ENCODE assay signal across 23 mouse cellular contexts in genomic region chr9:87626432-87626831, GRCm38 (mm10).
A peak's percentile ranks its signal among the peaks of the same experiment; 100 is the strongest.
DNase-seq lines count a peak whose midpoint lies in the region; ATAC-seq and TF ChIP-seq lines count a peak whose summit lies in the region.
"Had no signal": no experiment of that assay in that cellular context is flagged by ENCODE, and none has a peak within 500 bp of the region (broad histone marks: within the 10 kb centered on the region; RNA-seq: fewer than 3 reads in every experiment).

No protein-coding gene starts in this region.

- H3K9ac ChIP-seq in midbrain, embryonic 12.5 days (replicated peaks): no peak overlapping the region
- no peak overlapping the region for H3K9ac ChIP-seq in CH12.LX (ENCODE audit: insufficient read depth, low read depth)
- no peak overlapping the region for H3K9ac ChIP-seq in midbrain, embryonic 14.5 days (replicated peaks; ENCODE audit: low read length)
- H3K9ac ChIP-seq in midbrain, postnatal 0 days (replicated peaks; ENCODE audit: low read length, poor library complexity, severe bottlenecking): no peak overlapping the region
- H3K9ac ChIP-seq: heart, embryonic 13.5 days; hindbrain, embryonic 14.5 days had no signal

- peak; percentile 52; the same call in 1 of the 2 replicates for ATAC-seq in midbrain, embryonic 12.5 days (ENCODE audit: low FRiP score, low read depth)
- ATAC-seq in midbrain, embryonic 14.5 days (ENCODE audit: low FRiP score, low TSS enrichment): peak; percentile 58; the same call in 1 of the 2 replicates
- ATAC-seq in midbrain, postnatal 0 days (ENCODE audit: low FRiP score): peak; percentile 49; the same call in 1 of the 2 replicates
- ATAC-seq: forebrain, embryonic 14.5 days; hindbrain, postnatal 0 days had no signal

- in situ Hi-C loops in CH12.LX (cut with MboI; ENCODE audit: low pct_ligation_motif_present, low pct_unique_long_range_greater_than_20kb, low sequenced_read_pairs): no loop called here

- no peak overlapping the region for H3K27ac ChIP-seq in midbrain, embryonic 12.5 days (replicated peaks)
- H3K27ac ChIP-seq in midbrain, embryonic 10.5 days (replicated peaks): no peak overlapping the region
- no peak overlapping the region for H3K27ac ChIP-seq in CH12.LX (ENCODE audit: insufficient read depth, low read depth)
- no peak overlapping the region for H3K27ac ChIP-seq in midbrain, embryonic 14.5 days (replicated peaks; ENCODE audit: low read depth, low read length)
- no peak overlapping the region for H3K27ac ChIP-seq in midbrain, postnatal 0 days (ENCODE audit: low read depth, low read length)
- no peak overlapping the region for H3K27ac ChIP-seq in thymus, adult 2 months (ENCODE audit: control insufficient read depth, insufficient read depth, low read length)
- H3K27ac ChIP-seq: heart, adult 2 months; heart, embryonic 10.5 days; heart, embryonic 13.5 days; hindbrain, embryonic 14.5 days; hindbrain, postnatal 0 days had no signal

- H3K4me1 ChIP-seq in midbrain, embryonic 12.5 days: no peaks in the 10 kb centered on the region
- no peaks in the 10 kb centered on the region for H3K4me1 ChIP-seq in midbrain, embryonic 10.5 days
- H3K4me1 ChIP-seq in CH12.LX (ENCODE audit: control insufficient read depth in 1 of 2, insufficient read depth in 2 of 2): peaks cover 0 to 25% of the 10 kb centered on the region in 2 experiments; a peak in 2 of 4 replicates
- H3K4me1 ChIP-seq in midbrain, embryonic 14.5 days (ENCODE audit: control insufficient read depth, insufficient read depth, low read length): no peaks in the 10 kb centered on the region
- no peaks in the 10 kb centered on the region for H3K4me1 ChIP-seq in midbrain, postnatal 0 days (ENCODE audit: insufficient read depth, low read length)
- H3K4me1 ChIP-seq in thymus, adult 2 months (replicated peaks; ENCODE audit: control insufficient read depth, insufficient read depth, low read length): no peaks in the 10 kb centered on the region

- TF ChIP-seq POLR2A in CH12.LX (IDR thresholded peaks at IDR 0.05; ENCODE audit: low read depth, low read length): no peak
- no peak for TF ChIP-seq POLR2A in thymus, adult 2 months (IDR thresholded peaks at IDR 0.05; ENCODE audit: control insufficient read depth, extremely low read depth, insufficient read depth, low read length, poor library complexity)

- no peak for TF ChIP-seq CTCF in CH12.LX (conservative IDR thresholded peaks at IDR 0.05 in 1 of 2, IDR thresholded peaks at IDR 0.05 in 1 of 2; ENCODE audit: low read depth in 2 of 2, low read length in 2 of 2)
- TF ChIP-seq CTCF in midbrain, postnatal 0 days (IDR thresholded peaks at IDR 0.05): no peak
- no peak for TF ChIP-seq CTCF in thymus, adult 2 months (IDR thresholded peaks at IDR 0.05; ENCODE audit: borderline replicate concordance, control insufficient read depth, extremely low read depth, insufficient read depth, low read length, poor library complexity)

- WGBS in midbrain, embryonic 12.5 days: 63% methylated on average over 3 of the region's 3 CpGs
- WGBS in midbrain, embryonic 10.5 days: 88% methylated on average over 3 of the region's 3 CpGs
- WGBS in midbrain, embryonic 14.5 days: 35% methylated on average over 3 of the region's 3 CpGs
- 29% methylated on average over 3 of the region's 3 CpGs for WGBS in midbrain, postnatal 0 days
- WGBS in thymus, adult 2 months: 89% methylated on average over 3 of the region's 3 CpGs

- no peaks in the 10 kb centered on the region for H3K9me3 ChIP-seq in midbrain, embryonic 12.5 days
- H3K9me3 ChIP-seq in midbrain, embryonic 10.5 days (replicated peaks): no peaks in the 10 kb centered on the region
- no peaks in the 10 kb centered on the region for H3K9me3 ChIP-seq in CH12.LX (replicated peaks; ENCODE audit: low read length)
- H3K9me3 ChIP-seq in midbrain, embryonic 14.5 days (ENCODE audit: control insufficient read depth, low read length): no peaks in the 10 kb centered on the region
- H3K9me3 ChIP-seq in midbrain, postnatal 0 days (ENCODE audit: low read length): no peaks in the 10 kb centered on the region
- H3K9me3 ChIP-seq: heart, embryonic 10.5 days; heart, embryonic 13.5 days had no signal

- H3K79me2 ChIP-seq in CH12.LX (replicated peaks; ENCODE audit: control insufficient read depth, extremely low read depth, insufficient read depth, poor library complexity, severe bottlenecking): no peaks in the 10 kb centered on the region

- no peak for TF ChIP-seq RAD21 in CH12.LX (IDR thresholded peaks at IDR 0.05; ENCODE audit: low read depth, low read length)

- no peak for DNase-seq in midbrain, embryonic 10.5 days (ENCODE audit: low spot score)
- peak; percentile 20 for DNase-seq in CH12.LX (ENCODE audit: extremely low read depth)
- peak; percentile 55 for DNase-seq in midbrain, embryonic 14.5 days
- DNase-seq in midbrain, postnatal 0 days (ENCODE audit: low spot score): no peak
- no peak for DNase-seq in gastrocnemius, postnatal 14 days
- DNase-seq in thymus, adult 2 months: no peak
- no peak for DNase-seq in thymus, adult 18-20 months
- DNase-seq: adrenal gland, adult 2 months; adrenal gland, postnatal 14 days; B cell, adult 2 months; cerebellum, adult 11-12 months; cerebellum, adult 9-10 months; cerebellum, postnatal 14 days; gastrocnemius, postnatal 36 days; heart, adult 2 months; heart, postnatal 14 days; heart, postnatal 4 days had no signal

- no peaks in the 10 kb centered on the region for H3K27me3 ChIP-seq in midbrain, embryonic 12.5 days
- no peaks in the 10 kb centered on the region for H3K27me3 ChIP-seq in midbrain, embryonic 10.5 days (ENCODE audit: low read depth, poor library complexity, severe bottlenecking)
- H3K27me3 ChIP-seq in CH12.LX (replicated peaks): no peaks in the 10 kb centered on the region
- no peaks in the 10 kb centered on the region for H3K27me3 ChIP-seq in midbrain, embryonic 14.5 days (ENCODE audit: control insufficient read depth, insufficient read depth, low read length)
- H3K27me3 ChIP-seq in midbrain, postnatal 0 days (ENCODE audit: insufficient read depth, low read length): no peaks in the 10 kb centered on the region
- no peaks in the 10 kb centered on the region for H3K27me3 ChIP-seq in thymus, adult 2 months (ENCODE audit: control insufficient read depth, insufficient read depth, low read length)
- H3K27me3 ChIP-seq: heart, embryonic 13.5 days had no signal

- no peak overlapping the region for H3K4me3 ChIP-seq in midbrain, embryonic 12.5 days
- no peak overlapping the region for H3K4me3 ChIP-seq in midbrain, embryonic 10.5 days
- H3K4me3 ChIP-seq in CH12.LX (replicated peaks in 1 of 3; ENCODE audit: low read depth in 2 of 3, low read length in 2 of 3, poor library complexity in 1 of 3): no peak overlapping the region
- no peak overlapping the region for H3K4me3 ChIP-seq in midbrain, embryonic 14.5 days (replicated peaks; ENCODE audit: low read depth, low read length)
- H3K4me3 ChIP-seq in midbrain, postnatal 0 days (ENCODE audit: low read depth, low read length): no peak overlapping the region
- H3K4me3 ChIP-seq in thymus, adult 2 months (ENCODE audit: control insufficient read depth, insufficient read depth, low read length): no peak overlapping the region
- H3K4me3 ChIP-seq: heart, adult 2 months; heart, embryonic 10.5 days; heart, embryonic 13.5 days had no signal

- intact Hi-C loops in gastrocnemius, postnatal 14 days (cut with DNase I; ENCODE audit: low total_unique reads): no loop called here

- no peak overlapping the region for H3K4me2 ChIP-seq in midbrain, embryonic 12.5 days (replicated peaks)
- no peak overlapping the region for H3K4me2 ChIP-seq in CH12.LX (ENCODE audit: insufficient read depth, low read depth, poor library complexity, severe bottlenecking)
- no peak overlapping the region for H3K4me2 ChIP-seq in midbrain, embryonic 14.5 days (ENCODE audit: low read length)
- H3K4me2 ChIP-seq in midbrain, postnatal 0 days (ENCODE audit: low read depth, low read length, poor library complexity, severe bottlenecking): no peak overlapping the region
- H3K4me2 ChIP-seq: heart, embryonic 13.5 days; hindbrain, embryonic 14.5 days had no signal

- no peak for TF ChIP-seq EP300 in CH12.LX (IDR thresholded peaks at IDR 0.05; ENCODE audit: low read length)

- dilution Hi-C loops in CH12.LX (cut with MboI; ENCODE audit: extremely low pct_ligation_motif_present, extremely low pct_unique_long_range_greater_than_20kb, low sequenced_read_pairs): no loop called here

- no peaks in the 10 kb centered on the region for H3K36me3 ChIP-seq in midbrain, embryonic 12.5 days
- H3K36me3 ChIP-seq in midbrain, embryonic 10.5 days: no peaks in the 10 kb centered on the region
- H3K36me3 ChIP-seq in CH12.LX (replicated peaks in 1 of 2; ENCODE audit: control insufficient read depth in 1 of 2, insufficient read depth in 1 of 2, low read length in 1 of 2): no peaks in the 10 kb centered on the region
- H3K36me3 ChIP-seq in midbrain, embryonic 14.5 days (ENCODE audit: control insufficient read depth, insufficient read depth, low read length): no peaks in the 10 kb centered on the region
- H3K36me3 ChIP-seq in midbrain, postnatal 0 days (ENCODE audit: insufficient read depth, low read length): no peaks in the 10 kb centered on the region
- no peaks in the 10 kb centered on the region for H3K36me3 ChIP-seq in thymus, adult 2 months (ENCODE audit: control insufficient read depth, insufficient read depth, low read length)
- H3K36me3 ChIP-seq: heart, embryonic 10.5 days; heart, embryonic 13.5 days had no signal

TF ChIP-seq in CH12.LX, 34 proteins besides CTCF, POLR2A, EP300 and RAD21:
- TF ChIP-seq JUND (conservative IDR thresholded peaks at IDR 0.05; ENCODE audit: low read depth, low read length): no peak
- no peak for TF ChIP-seq CHD1 (IDR thresholded peaks at IDR 0.05; ENCODE audit: low read depth, low read length)
- no peak for TF ChIP-seq MAFK (IDR thresholded peaks at IDR 0.05; ENCODE audit: insufficient replicate concordance, low read length)
- TF ChIP-seq ZNF384 (IDR thresholded peaks at IDR 0.05; ENCODE audit: low read depth, low read length): no peak
- no peak for TF ChIP-seq ZKSCAN1 (IDR thresholded peaks at IDR 0.05; ENCODE audit: borderline replicate concordance, low read depth, low read length)
- no peak for TF ChIP-seq MAX (IDR thresholded peaks at IDR 0.05; ENCODE audit: low read length)
- no peak for TF ChIP-seq HCFC1 (IDR thresholded peaks at IDR 0.05; ENCODE audit: low read depth, low read length)
- TF ChIP-seq CHD2 (IDR thresholded peaks at IDR 0.05; ENCODE audit: low read length): no peak
- no peak for TF ChIP-seq IRF4 (IDR thresholded peaks at IDR 0.05; ENCODE audit: low read depth, low read length)

Comparison
In these comparisons a context has a peak if more than half of its experiments do, and no peak if none do; other contexts are left out.
1. DNase-seq: peak in CH12.LX (single experiment) and midbrain, embryonic 14.5 days (single experiment); none in midbrain, embryonic 10.5 days (single experiment), midbrain, postnatal 0 days (single experiment), gastrocnemius, postnatal 14 days (single experiment), thymus, adult 2 months (single experiment) and thymus, adult 18-20 months (0 of 2).
2. Peak in every context shown above with its lines, with median percentiles within 50 percentile points of each other: ATAC-seq.